Mouse (Mus musculus) left cerebral cortex, postnatal 25 days (tissue): ENCODE measurements at regions not wholly inside any gene's neighbourhood (a gene's known extent, or its start where the extent isn't known, plus 50 kb on each side); places are given as distances from the start of the nearest gene placed in this dataset.

ENCODE experiments used
- DNase-seq, 2 experiments: peaks; one replicate each; pipeline ENCODE4 v3.0.0; 2022; ENCODE audit warnings: low spot score in 2 of 2, mixed read lengths in 1 of 2
- intact Hi-C: fragments of 180-260 bp; cut with DNase I; formaldehyde crosslinking; loops from one replicate; pipeline ENCODE4 v1.15.1; 2025

DNA sequence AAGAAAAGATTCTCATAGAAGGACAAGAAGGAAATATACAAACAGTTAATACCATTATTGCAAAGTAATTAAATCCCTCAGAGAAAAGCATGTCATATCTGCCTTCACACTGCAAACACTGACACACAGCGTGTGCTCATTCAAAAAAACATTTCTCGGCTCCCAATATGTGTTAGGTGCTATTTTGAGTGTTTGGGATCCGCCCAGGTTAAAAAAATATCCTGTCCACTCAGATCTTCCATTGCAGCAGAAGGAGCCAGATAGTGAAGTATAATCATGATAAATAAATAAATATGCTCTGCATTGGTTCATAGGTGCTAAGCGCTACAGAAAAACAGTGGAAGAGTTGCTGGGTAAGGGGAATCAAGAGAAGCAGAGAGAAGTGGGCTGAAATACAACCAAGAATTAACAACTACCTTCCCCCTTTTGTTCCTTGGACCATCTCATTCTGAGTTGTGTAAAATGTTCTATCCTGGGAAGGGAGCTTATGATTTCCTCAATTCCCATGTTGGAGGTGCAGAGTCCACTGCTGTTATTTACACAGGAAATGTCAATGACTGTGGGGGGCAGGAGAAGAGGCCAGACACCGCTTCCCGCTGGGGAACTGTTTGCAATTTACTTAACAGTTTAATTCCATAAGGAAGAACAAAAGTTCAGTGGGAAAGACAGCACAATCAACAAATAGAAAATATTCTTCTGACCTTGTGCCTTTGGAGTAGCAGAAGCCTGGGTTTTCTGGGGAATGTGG lies 139.9 kb downstream of the Tle1 start:
- DNase-seq = no peak
- intact Hi-C loops = no loop called here

- intact Hi-C loops = loop anchor here (10.0 kb wide), 1 partner anchor 995 kb away; no protein-coding TSS in a partner anchor
- DNase-seq = no peak
These were observed 150.9 kb downstream of the Tle1 start for GRCm38 (mm10) chr4:72049638-72050454.

DNA sequence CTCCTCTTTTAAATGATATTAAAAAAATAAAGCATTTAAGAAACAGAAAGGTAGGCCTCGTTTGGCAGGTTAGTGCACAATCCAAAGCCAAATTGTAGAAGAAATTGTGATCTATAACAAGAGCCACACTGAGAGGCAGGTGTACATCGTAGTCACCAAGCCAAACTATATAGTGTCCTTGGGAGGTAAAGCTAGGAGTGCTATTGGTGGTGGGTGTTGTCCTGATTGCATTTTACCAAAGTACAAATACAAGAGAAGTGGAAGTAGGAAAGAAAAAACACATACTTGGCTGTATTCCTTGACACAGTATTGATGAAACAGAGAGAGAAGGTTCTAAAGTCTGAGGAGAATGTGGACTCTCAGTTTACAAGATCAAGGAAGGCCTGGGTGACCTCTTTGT lies 178.6 kb downstream of the Tle1 start:
- intact Hi-C loops = no loop called here
- DNase-seq = no peak

- intact Hi-C loops = loop anchor here (2.0 to 10.0 kb wide), 2 partner anchors 136 to 570 kb away; no protein-coding TSS in a partner anchor
- DNase-seq = peak; percentile 13 to 49
These were observed 186.4 kb downstream of the Tle1 start for GRCm38 (mm10) chr4:72014221-72014850.

GRCm38 (mm10) chr4:72013583-72013982 lies 187.1 kb downstream of the Tle1 start:
- intact Hi-C loops = loop anchor here (10.0 kb wide), 1 partner anchor 569 kb away; no protein-coding TSS in a partner anchor
- DNase-seq = peak; percentile 32 to 74

DNA sequence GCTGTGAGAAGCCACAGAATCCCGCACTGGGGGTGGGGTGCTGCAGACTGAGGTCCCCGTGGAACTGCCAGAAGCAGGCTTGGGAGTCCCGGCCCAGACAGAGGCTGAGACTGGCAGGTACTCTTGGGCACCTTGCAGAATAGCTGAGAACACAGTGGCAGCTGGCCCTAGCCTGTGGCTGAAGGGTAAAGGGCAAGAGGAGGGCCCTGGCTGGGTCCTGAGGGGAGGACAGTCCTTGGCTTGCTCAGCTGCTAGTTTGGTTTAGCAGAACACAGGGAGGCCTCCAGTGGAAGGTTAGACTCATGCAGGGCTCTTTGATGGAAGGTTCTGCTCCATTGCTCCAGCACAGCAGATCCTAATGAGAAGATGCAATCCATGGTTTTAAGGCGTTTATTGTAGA lies 190.4 kb downstream of the Tle1 start:
- intact Hi-C loops = loop anchor here (10.0 kb wide), 1 partner anchor 566 kb away; no protein-coding TSS in a partner anchor

DNA sequence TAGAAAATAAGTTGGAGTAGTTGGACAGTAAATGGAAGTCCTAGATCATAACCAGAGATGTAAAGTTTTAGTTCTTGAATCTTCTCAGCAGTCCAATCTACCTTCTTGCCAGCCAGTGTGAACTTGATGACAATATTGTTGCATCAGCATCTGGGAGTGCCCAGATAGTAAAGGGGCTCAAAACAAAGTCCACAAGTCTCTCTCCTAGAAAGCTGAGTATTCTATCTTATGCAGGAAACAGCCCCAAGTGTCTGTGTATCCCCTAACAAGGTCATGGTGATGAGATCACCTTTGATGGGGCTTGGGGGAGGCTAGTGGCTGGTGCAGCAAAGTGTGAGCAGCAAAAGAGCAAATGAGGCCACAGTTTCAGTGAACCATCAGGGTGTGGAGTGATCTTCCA lies 194.8 kb downstream of the Tle1 start:
- no peak for DNase-seq
- intact Hi-C loops = no loop called here

More for the DNA sequence above, 190.4 kb downstream of the Tle1 start:
- DNase-seq = no peak

DNA sequence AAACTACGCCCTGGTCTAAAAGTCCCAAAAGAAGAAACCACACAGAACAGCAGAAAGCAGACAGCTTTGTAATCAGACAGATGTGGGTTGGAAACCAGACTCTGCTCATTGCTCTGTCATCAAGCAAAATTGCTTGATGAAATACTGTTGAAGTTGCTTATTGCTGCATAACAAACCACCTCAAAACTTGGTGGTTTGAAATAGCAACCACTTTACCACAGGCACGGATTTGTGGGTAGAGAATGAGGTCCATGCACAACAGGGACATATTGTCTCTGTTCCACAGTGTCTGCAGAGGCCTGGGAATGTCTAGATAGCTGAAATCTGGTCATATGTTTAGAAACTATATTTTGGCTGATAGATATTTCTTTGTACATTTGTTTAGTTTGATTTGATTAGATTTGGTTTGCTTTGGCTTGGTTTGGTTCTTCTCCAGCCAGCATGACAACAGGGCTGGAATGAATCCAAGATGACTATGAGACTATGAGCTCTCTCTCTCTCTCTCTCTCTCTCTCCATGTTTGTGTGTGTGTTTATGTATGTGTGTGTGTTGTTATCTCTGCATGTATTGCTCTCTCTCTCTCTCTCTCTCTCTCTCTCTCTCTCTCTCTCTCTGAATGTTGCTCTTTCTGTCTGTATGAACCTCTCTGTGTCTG lies 199.4 kb downstream of the Tle1 start:
- intact Hi-C loops = no loop called here
- no peak for DNase-seq

GRCm38 (mm10) chr4:71968701-71969100 lies 210.9 kb upstream of the Gm11232 start:
- no peak for DNase-seq
- intact Hi-C loops = no loop called here

DNA sequence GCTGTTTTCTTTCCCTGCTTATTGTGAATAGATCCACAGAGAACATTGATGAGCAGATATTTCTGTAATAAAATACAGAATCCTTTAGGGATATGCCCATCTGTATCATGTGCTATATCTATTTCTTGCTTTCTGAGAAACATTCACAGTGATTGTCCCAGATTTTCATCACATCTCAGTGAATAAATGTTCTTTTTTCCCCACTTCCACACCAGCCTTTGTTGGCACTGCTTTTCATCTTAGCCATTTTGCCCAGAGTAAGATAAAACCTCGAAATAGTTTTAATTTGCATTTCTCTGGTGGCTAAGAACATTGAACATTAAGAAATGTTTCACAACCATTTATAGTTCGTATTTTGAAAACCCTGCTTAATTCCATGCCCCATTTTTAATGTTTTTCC lies 195.7 kb upstream of the Gm11232 start:
- peak in 1 of 2 experiments; percentile 68 for DNase-seq
- intact Hi-C loops = loop anchor here (1.0 to 5.0 kb wide), 2 partner anchors 76 to 244 kb away; no protein-coding TSS in a partner anchor

- intact Hi-C loops = no loop called here
- DNase-seq = no peak
These were observed 175.6 kb upstream of the Gm11232 start for GRCm38 (mm10) chr4:71933240-71933986.

DNA sequence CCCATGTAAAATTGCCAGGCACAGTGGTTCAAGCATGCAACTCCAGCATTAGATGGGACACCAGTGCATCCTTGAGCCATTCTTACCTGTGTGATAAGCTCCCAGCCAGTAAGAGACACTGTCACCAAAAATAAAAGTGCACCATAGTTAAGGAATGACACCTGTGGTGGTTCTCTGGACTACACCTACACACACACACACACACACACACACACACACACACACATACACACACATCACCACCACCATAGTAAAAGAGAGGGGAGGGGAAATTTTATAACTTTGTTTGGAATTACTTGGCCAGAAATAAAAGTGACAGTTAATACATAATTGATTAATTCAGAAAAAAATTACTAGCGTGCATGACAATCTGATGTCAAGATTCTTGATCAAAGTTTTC lies 175.1 kb upstream of the Gm11232 start:
- no peak for DNase-seq
- intact Hi-C loops = no loop called here

- no peak for DNase-seq
- intact Hi-C loops = no loop called here
These were observed 153.8 kb upstream of the Gm11232 start for GRCm38 (mm10) chr4:71911551-71911950.

DNA sequence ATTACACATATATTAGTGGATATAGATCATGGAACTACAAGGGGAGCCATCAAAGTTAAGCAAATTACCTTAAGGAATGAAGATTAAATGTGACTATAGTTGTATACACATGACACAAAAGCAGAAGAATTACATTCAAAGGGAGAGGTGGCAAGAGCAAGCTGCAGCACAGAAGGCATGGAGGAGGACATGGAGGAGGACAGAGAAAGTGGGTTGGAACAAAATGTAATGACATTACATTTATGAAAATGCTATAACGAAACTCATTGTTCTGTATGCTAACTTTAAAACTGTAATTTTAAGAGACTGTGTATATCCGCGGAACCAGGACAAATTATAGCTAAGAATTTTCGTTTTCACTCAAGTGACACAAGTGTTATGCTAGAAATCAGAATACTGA lies 117.9 kb upstream of the Gm11232 start:
- peak; percentile 6 to 85 for DNase-seq
- intact Hi-C loops = loop anchor here (2.0 to 10.0 kb wide), 4 partner anchors 33 to 428 kb away; partner anchors contain the start of gene Tle1

- DNase-seq = peak in 1 of 2 experiments; percentile 9
- intact Hi-C loops = no loop called here
These were observed 109.2 kb upstream of the Gm11232 start for GRCm38 (mm10) chr4:71866948-71867347.

GRCm38 (mm10) chr4:71841833-71842232 lies 84.1 kb upstream of the Gm11232 start:
- intact Hi-C loops = loop anchor here (2.0 to 5.0 kb wide), 2 partner anchors 35 to 359 kb away; partner anchors contain the start of gene Tle1
- DNase-seq = peak; percentile 17 to 64

DNA sequence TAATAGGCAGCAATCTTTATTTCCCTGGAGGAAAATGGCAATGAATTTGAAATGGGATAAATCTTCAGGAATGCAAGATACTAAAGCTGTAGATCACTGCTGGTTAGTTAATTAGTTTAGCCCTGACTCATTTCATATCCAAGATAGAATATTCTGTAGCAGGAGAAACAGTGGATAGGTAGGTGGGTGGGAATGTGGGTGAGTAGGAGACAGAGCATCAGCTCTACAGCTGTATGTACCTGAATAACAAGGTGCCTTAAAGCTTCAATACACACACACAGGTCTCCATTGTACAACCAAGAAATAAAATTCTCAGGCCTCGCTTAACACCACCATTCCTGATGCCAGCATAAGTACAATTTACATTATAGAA lies 83.0 kb upstream of the Gm11232 start:
- intact Hi-C loops = loop anchor here (2.0 to 5.0 kb wide), 2 partner anchors 37 to 360 kb away; partner anchors contain the start of gene Tle1
- no peak for DNase-seq
